Mouse (Mus musculus) heart, adult 2 months (tissue): ENCODE data around the gene Hist1h2bh. TPM values are rescaled to one million over a fixed set of nuclear protein-coding genes. Genes with fewer than 3 reads are reported as not detected.

Source experiments
- DNase-seq, 2 experiments: peaks; one replicate each; pipeline ENCODE4 v3.0.0; 2021
- H3K27ac ChIP-seq: fragments of 200-600 bp; 2 replicates; pipeline ENCODE4 v1.8.1; 2022
- H3K27me3 ChIP-seq: fragments of 200-500 bp; 2 replicates; pipeline ENCODE4 v1.6.1; 2012; ENCODE audit warnings: mild to moderate bottlenecking, low read length, inconsistent platforms, mixed read lengths; ENCODE audit not compliant: control insufficient read depth, insufficient read depth
- H3K36me3 ChIP-seq: fragments of 200-500 bp; 2 replicates; pipeline ENCODE4 v1.6.1; 2012; ENCODE audit warnings: low read length, inconsistent platforms; ENCODE audit not compliant: control insufficient read depth, insufficient read depth
- H3K4me1 ChIP-seq: fragments of 200-500 bp; 2 replicates; pipeline ENCODE4 v1.6.1; 2011; ENCODE audit warnings: low read length; ENCODE audit not compliant: control insufficient read depth, insufficient read depth
- H3K4me3 ChIP-seq: fragments of 200-600 bp; 2 replicates; pipeline ENCODE4 v1.8.1; 2022
- H3K79me2 ChIP-seq: fragments of 200-500 bp; replicated peaks from 2 replicates; pipeline ENCODE4 v1.6.1; 2012; ENCODE audit warnings: mild to moderate bottlenecking, inconsistent platforms, low read length, moderate library complexity, mixed read lengths; ENCODE audit not compliant: control insufficient read depth, insufficient read depth
- H3K9ac ChIP-seq: fragments of 200-500 bp; 2 replicates; pipeline ENCODE4 v1.6.1; 2012; ENCODE audit warnings: low read depth, mild to moderate bottlenecking, control low read depth, inconsistent platforms, low read length, mixed read lengths
- CTCF ChIP-seq: fragments of 200-600 bp; IDR thresholded peaks from 2 replicates; pipeline ENCODE4 v1.8.1; 2022; ENCODE audit warnings: antibody characterized with exemption, mild to moderate bottlenecking, moderate library complexity
- EP300 ChIP-seq: fragments of 200-500 bp; IDR thresholded peaks from 2 replicates; pipeline ENCODE4 v1.6.1; 2011; ENCODE audit warnings: low read depth, low read length, control low read depth; ENCODE audit not compliant: insufficient read depth
- POLR2A ChIP-seq: fragments of 200-500 bp; IDR thresholded peaks from 2 replicates; pipeline ENCODE4 v1.6.1; 2011; ENCODE audit warnings: mild to moderate bottlenecking, low read depth, low read length, control low read depth; ENCODE audit not compliant: insufficient read depth
- WGBS: fragments of 180-500 bp; shearing (Covaris S2); methylation state at CpG from one replicate; pipeline ENCODE4 v1.1.7; 2018; 5-methylcytosine and 5-hydroxymethylcytosine counted together
- intact Hi-C: fragments of 180-260 bp; cut with DNase I; formaldehyde crosslinking; loops from one replicate; pipeline ENCODE4 v1.15.1; 2025
- microRNA-seq, 2 experiments: library from miRNA; unstranded; fragments of <30 nt; microRNA quantifications; one replicate each; pipeline ENCODE4 v1.2.0; 2021
- polyA plus RNA-seq: library from polyadenylated mRNA; depleted of rRNA; stranded (reverse); fragments of >200 nt; gene quantifications from 2 replicates; pipeline ENCODE4 v1.2.3, GENCODE M21; 2012; rRNA removed
- total RNA-seq, 2 experiments: library from RNA; stranded (reverse); gene quantifications; 2 replicates each; pipeline ENCODE4 v1.2.3; 2021

The Hist1h2bh gene
- total and polyA plus RNA-seq, 3 experiments: 0.29 to 1.2 (median 1.1) TPM

- TF ChIP-seq EP300 (no peak), POLR2A (no peak), CTCF (no peak)
- no peak overlapping the region for H3K4me3 ChIP-seq
- no peaks in the 10 kb centered on the region for H3K27me3 ChIP-seq
- DNase-seq: no peak
- no peaks in the 10 kb centered on the region for H3K4me1 ChIP-seq
- H3K27ac ChIP-seq: no peak overlapping the region
- intact Hi-C loops: no loop called here
- no peaks in the 10 kb centered on the region for H3K79me2 ChIP-seq
- H3K9ac ChIP-seq: no peak overlapping the region
- 20% methylated on average over 14 of the region's 14 CpGs for WGBS
- H3K36me3 ChIP-seq: no peaks in the 10 kb centered on the region
Observed at GRCm38 (mm10) chr13:23491990-23492389, 51.2 kb downstream of the Hist1h2bh start.

Small RNAs within 50 kb of the gene (microRNA-seq; reads per million reads assigned to microRNA genes)
- gene Gm44297 (0 reads per million in 2 experiments), gene Gm44359 (0 reads per million in 2 experiments), gene Gm44394 (0 reads per million in 2 experiments), gene n-TStga1 (0 reads per million in 2 experiments)

Other genes starting within 250 kb of the Hist1h2bh start
Only the 30 nearest of the 34 such genes appear.
- 10 to 100 TPM; 14.8 to 15.8 TPM for gene Zfp322a, start 174.2 kb downstream of the Hist1h2bh start, total RNA-seq
- 1.5 and 5.3 TPM in 2 replicates for gene Zfp322a, start 174.2 kb downstream of the Hist1h2bh start, polyA plus RNA-seq
- 1 to 10 TPM; 3.9 to 5.1 TPM for gene Abt1, start 119.5 kb downstream of the Hist1h2bh start, total RNA-seq
- gene Abt1, start 119.5 kb downstream of the Hist1h2bh start, polyA plus RNA-seq: 2.4 and 3.1 TPM in 2 replicates
- gene Btn1a1, start 77.5 kb downstream of the Hist1h2bh start, total RNA-seq: not detected
- 0.20 TPM in 1 of 2 replicates, not detected in the other for gene Btn1a1, start 77.5 kb downstream of the Hist1h2bh start, polyA plus RNA-seq
- not detected for gene Btn2a2, start 54.5 kb downstream of the Hist1h2bh start, total RNA-seq
- not detected in 2 replicates for gene Btn2a2, start 54.5 kb downstream of the Hist1h2bh start, polyA plus RNA-seq
- gene Hist1h4h, start 12.3 kb downstream of the Hist1h2bh start, total RNA-seq: 100 to 1,000 TPM; 212 to 239 TPM
- 53.1 and 61.9 TPM in 2 replicates for gene Hist1h4h, start 12.3 kb downstream of the Hist1h2bh start, polyA plus RNA-seq
- 1 to 10 TPM; 4.4 to 9.8 TPM for gene Hist1h2af, start 9.5 kb downstream of the Hist1h2bh start, total RNA-seq
- 1.9 and 2.0 TPM in 2 replicates for gene Hist1h2af, start 9.5 kb downstream of the Hist1h2bh start, polyA plus RNA-seq
- 1 to 10 TPM in 1 of 2 experiments, under 1 TPM in 1; 0.94 to 2.1 TPM for gene Hist1h3g, start 8.0 kb downstream of the Hist1h2bh start, total RNA-seq
- gene Hist1h3g, start 8.0 kb downstream of the Hist1h2bh start, polyA plus RNA-seq: 0.80 and 1.8 TPM in 2 replicates
- 1 to 10 TPM; 5.1 to 5.5 TPM for gene Hist1h3f, start 660 bp upstream of the Hist1h2bh start, total RNA-seq
- 0.94 and 1.1 TPM in 2 replicates for gene Hist1h3f, start 660 bp upstream of the Hist1h2bh start, polyA plus RNA-seq
- 10 to 100 TPM; 14.7 to 19.6 TPM for gene Hist1h4f, start 8.3 kb upstream of the Hist1h2bh start, total RNA-seq
- 0.88 TPM in 1 of 2 replicates, not detected in the other for gene Hist1h4f, start 8.3 kb upstream of the Hist1h2bh start, polyA plus RNA-seq
- gene Hist1h1d, start 9.9 kb upstream of the Hist1h2bh start, total RNA-seq: under 1 TPM; 0.86 to 0.91 TPM
- gene Hist1h1d, start 9.9 kb upstream of the Hist1h2bh start, polyA plus RNA-seq: 0.04 and 0.09 TPM in 2 replicates
- 10 to 100 TPM; 14.0 to 14.6 TPM for gene Hist1h3e, start 19.0 kb upstream of the Hist1h2bh start, total RNA-seq
- gene Hist1h3e, start 19.0 kb upstream of the Hist1h2bh start, polyA plus RNA-seq: 1.8 and 2.0 TPM in 2 replicates
- gene Hist1h2ae, start 27.8 kb upstream of the Hist1h2bh start, total RNA-seq: 1 to 10 TPM; 1.8 to 2.8 TPM
- gene Hist1h2ae, start 27.8 kb upstream of the Hist1h2bh start, polyA plus RNA-seq: 0.49 and 0.50 TPM in 2 replicates
- gene Hist1h2bg, start 28.0 kb upstream of the Hist1h2bh start, total RNA-seq: 10 to 100 TPM; 16.4 to 19.5 TPM
- gene Hist1h2bg, start 28.0 kb upstream of the Hist1h2bh start, polyA plus RNA-seq: 3.3 TPM in 2 replicates
- gene Hist1h2bf, start 30.8 kb upstream of the Hist1h2bh start, total RNA-seq: 1 to 10 TPM; 5.2 to 8.4 TPM
- gene Hist1h2bf, start 30.8 kb upstream of the Hist1h2bh start, polyA plus RNA-seq: 1.00 TPM in 1 of 2 replicates, not detected in the other
- 1 to 10 TPM; 1.4 to 2.8 TPM for gene Hist1h2ad, start 31.0 kb upstream of the Hist1h2bh start, total RNA-seq
- 0.61 TPM in 1 of 2 replicates, not detected in the other for gene Hist1h2ad, start 31.0 kb upstream of the Hist1h2bh start, polyA plus RNA-seq
- gene Hist1h3d, start 32.4 kb upstream of the Hist1h2bh start, total RNA-seq: 1 to 10 TPM; 1.5 to 2.3 TPM
- gene Hist1h3d, start 32.4 kb upstream of the Hist1h2bh start, polyA plus RNA-seq: 1.1 and 1.6 TPM in 2 replicates
- 10 to 100 TPM; 47.3 to 51.7 TPM for gene Hist1h4d, start 38.2 kb upstream of the Hist1h2bh start, total RNA-seq
- gene Hist1h4d, start 38.2 kb upstream of the Hist1h2bh start, polyA plus RNA-seq: 1.7 and 2.5 TPM in 2 replicates
- 1 to 10 TPM; 8.8 to 9.8 TPM for gene Hist1h2be, start 77.7 kb upstream of the Hist1h2bh start, total RNA-seq
- gene Hist1h2be, start 77.7 kb upstream of the Hist1h2bh start, polyA plus RNA-seq: 2.4 and 4.9 TPM in 2 replicates
- 10 to 100 TPM; 20.4 to 28.8 TPM for gene Hist1h1e, start 79.2 kb upstream of the Hist1h2bh start, total RNA-seq
- gene Hist1h1e, start 79.2 kb upstream of the Hist1h2bh start, polyA plus RNA-seq: 1.3 and 3.2 TPM in 2 replicates
- 1 to 10 TPM; 1.3 to 1.6 TPM for gene Hist1h2ac, start 140.6 kb upstream of the Hist1h2bh start, total RNA-seq
- gene Hist1h2ac, start 140.6 kb upstream of the Hist1h2bh start, polyA plus RNA-seq: 0.57 and 0.76 TPM in 2 replicates
- gene Hist1h2bc, start 140.8 kb upstream of the Hist1h2bh start, total RNA-seq: 10 to 100 TPM; 73.4 to 78.7 TPM
- 119 and 135 TPM in 2 replicates for gene Hist1h2bc, start 140.8 kb upstream of the Hist1h2bh start, polyA plus RNA-seq
- not detected for gene Hist1h1t, start 152.4 kb upstream of the Hist1h2bh start, total RNA-seq
- gene Hist1h1t, start 152.4 kb upstream of the Hist1h2bh start, polyA plus RNA-seq: not detected in 2 replicates
- 10 to 100 TPM; 42.3 to 45.8 TPM for gene Hist1h4c, start 155.1 kb upstream of the Hist1h2bh start, total RNA-seq
- gene Hist1h4c, start 155.1 kb upstream of the Hist1h2bh start, polyA plus RNA-seq: 1.5 and 3.2 TPM in 2 replicates
- gene Hfe, start 167.5 kb upstream of the Hist1h2bh start, total RNA-seq: 10 to 100 TPM; 58.9 to 62.8 TPM
- 16.8 and 21.1 TPM in 2 replicates for gene Hfe, start 167.5 kb upstream of the Hist1h2bh start, polyA plus RNA-seq
- gene Hist1h1c, start 195.4 kb upstream of the Hist1h2bh start, total RNA-seq: 100 to 1,000 TPM; 147 to 185 TPM
- gene Hist1h1c, start 195.4 kb upstream of the Hist1h2bh start, polyA plus RNA-seq: 55.5 and 80.0 TPM in 2 replicates
- 1 to 10 TPM in 1 of 2 experiments, not detected in 1; 2.5 TPM for gene Hist1h3c, start 202.2 kb upstream of the Hist1h2bh start, total RNA-seq
- gene Hist1h3c, start 202.2 kb upstream of the Hist1h2bh start, polyA plus RNA-seq: 0.64 TPM in 1 of 2 replicates, not detected in the other
- gene Hist1h2bb, start 203.3 kb upstream of the Hist1h2bh start, total RNA-seq: 1 to 10 TPM; 3.2 to 4.9 TPM
- gene Hist1h2bb, start 203.3 kb upstream of the Hist1h2bh start, polyA plus RNA-seq: 0.47 and 0.76 TPM in 2 replicates
- gene Hist1h2ab, start 207.7 kb upstream of the Hist1h2bh start, total RNA-seq: 1 to 10 TPM; 4.4 to 6.7 TPM
- 0.51 TPM in 1 of 2 replicates, not detected in the other for gene Hist1h2ab, start 207.7 kb upstream of the Hist1h2bh start, polyA plus RNA-seq
- gene Hist1h3b, start 208.9 kb upstream of the Hist1h2bh start, total RNA-seq: 1 to 10 TPM; 6.4 to 8.0 TPM
- gene Hist1h3b, start 208.9 kb upstream of the Hist1h2bh start, polyA plus RNA-seq: 1.7 TPM in 1 of 2 replicates, not detected in the other
- 10 to 100 TPM in 1 of 2 experiments, 1 to 10 TPM in 1; 4.9 to 11.3 TPM for gene Hist1h4b, start 213.6 kb upstream of the Hist1h2bh start, total RNA-seq
- 1.1 TPM in 1 of 2 replicates, not detected in the other for gene Hist1h4b, start 213.6 kb upstream of the Hist1h2bh start, polyA plus RNA-seq